9 mouse cellular contexts compared by ENCODE assay signal in the genomic region with DNA sequence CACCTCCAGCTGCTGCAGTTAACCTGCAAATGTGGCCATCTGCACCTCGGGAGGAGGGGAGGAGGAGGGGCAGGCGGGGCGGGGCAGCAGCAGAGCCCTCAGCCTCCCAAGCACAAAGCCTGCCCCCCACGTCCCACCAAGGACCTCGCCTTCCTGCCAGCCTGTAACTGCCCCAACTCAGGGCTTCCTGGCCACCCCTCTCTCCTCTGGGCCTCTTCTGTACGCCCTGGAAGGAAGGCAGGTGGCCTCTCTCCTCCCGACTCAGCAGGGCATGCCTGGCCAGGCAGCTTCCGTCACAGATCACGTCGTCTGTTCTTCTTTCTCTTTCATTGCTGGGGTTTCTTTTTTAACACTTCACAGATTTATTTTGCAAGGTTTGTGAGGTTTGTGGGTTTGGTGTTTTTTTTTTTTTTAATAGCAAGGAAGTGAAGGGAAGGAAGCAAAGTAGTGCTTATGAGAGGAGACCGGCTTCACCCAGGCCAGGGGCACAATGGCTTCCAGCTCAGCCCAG.
A peak's percentile ranks its signal among the peaks of the same experiment; 100 is the strongest.
DNase-seq lines count a peak whose midpoint lies in the region; ATAC-seq lines count a peak whose summit lies in the region.
"Had no signal": no experiment of that assay in that cellular context is flagged by ENCODE, and none has a peak within 500 bp of the region (broad histone marks: within the 10 kb centered on the region; RNA-seq: fewer than 3 reads in every experiment).

No protein-coding gene starts in this region.

- H3K4me3 ChIP-seq in lung, embryonic 15.5 days = no peak overlapping the region
- no peak overlapping the region for H3K4me3 ChIP-seq in midbrain, embryonic 12.5 days
- H3K4me3 ChIP-seq: liver, embryonic 15.5 days had no signal

- DNase-seq in lung, adult 18-20 months = no peak
- DNase-seq in thymus, postnatal 25 days = peak; percentile 44
- no peak for DNase-seq in layer of hippocampus, postnatal 10 days (ENCODE audit: low spot score in 2 of 2)
- no peak for DNase-seq in urinary bladder, adult 2 months (ENCODE audit: low spot score)
- no peak for DNase-seq in layer of hippocampus, postnatal 14 days (ENCODE audit: low spot score in 2 of 2)

- WGBS in lung, embryonic 15.5 days = 17% methylated on average over 11 of the region's 11 CpGs
- WGBS in midbrain, embryonic 12.5 days = 12% methylated on average over 11 of the region's 11 CpGs

- peaks cover 19% of the 10 kb centered on the region for H3K4me1 ChIP-seq in lung, embryonic 15.5 days
- H3K4me1 ChIP-seq in midbrain, embryonic 12.5 days = peaks cover 61% of the 10 kb centered on the region
- H3K4me1 ChIP-seq: liver, embryonic 15.5 days had no signal

- no peaks in the 10 kb centered on the region for H3K27me3 ChIP-seq in lung, embryonic 15.5 days
- H3K27me3 ChIP-seq in midbrain, embryonic 12.5 days = no peaks in the 10 kb centered on the region
- H3K27me3 ChIP-seq: liver, embryonic 15.5 days had no signal

- no peaks in the 10 kb centered on the region for H3K36me3 ChIP-seq in lung, embryonic 15.5 days
- no peaks in the 10 kb centered on the region for H3K36me3 ChIP-seq in midbrain, embryonic 12.5 days
- H3K36me3 ChIP-seq: liver, embryonic 15.5 days had no signal

- no peak for ATAC-seq in lung, embryonic 15.5 days (ENCODE audit: borderline replicate concordance, extremely low read depth, low FRiP score, low TSS enrichment)
- peak; percentile 95 to 96 for ATAC-seq in hematopoietic stem cell, adult 5-6 weeks (replicated peaks in 1 of 2; ENCODE audit: insufficient read depth in 1 of 2, low FRiP score in 2 of 2, low TSS enrichment in 1 of 2, low read depth in 1 of 2, poor library complexity in 2 of 2, severe bottlenecking in 2 of 2)
- 0 out of 2 replicates have a peak, but pooled peaks have one; percentile 50 for ATAC-seq in midbrain, embryonic 12.5 days (ENCODE audit: low FRiP score, low read depth)

- no peaks in the 10 kb centered on the region for H3K9me3 ChIP-seq in lung, embryonic 15.5 days
- no peaks in the 10 kb centered on the region for H3K9me3 ChIP-seq in midbrain, embryonic 12.5 days
- H3K9me3 ChIP-seq: liver, embryonic 15.5 days had no signal

- H3K4me2 ChIP-seq in lung, embryonic 15.5 days = peak overlapping the region; percentile 39
- H3K4me2 ChIP-seq in midbrain, embryonic 12.5 days (replicated peaks) = peak overlapping the region; percentile 29; the same call in 1 of the 2 replicates
- H3K4me2 ChIP-seq: liver, embryonic 15.5 days had no signal

- no peak overlapping the region for H3K9ac ChIP-seq in lung, embryonic 15.5 days
- H3K9ac ChIP-seq in midbrain, embryonic 12.5 days (replicated peaks) = peak overlapping the region; percentile 37; the same call in 1 of the 2 replicates
- H3K9ac ChIP-seq: liver, embryonic 15.5 days had no signal

- H3K27ac ChIP-seq in lung, embryonic 15.5 days = no peak overlapping the region
- peak overlapping the region; percentile 82 for H3K27ac ChIP-seq in midbrain, embryonic 12.5 days (replicated peaks)
- H3K27ac ChIP-seq: liver, embryonic 15.5 days had no signal
